Mouse (Mus musculus) T-helper 1 cell (primary cell): ENCODE data around the gene Musk.

ENCODE experiments used
- in situ Hi-C: fragments of 300-600 bp; cut with MboI, MseI; formaldehyde crosslinking; loops from one replicate; pipeline ENCODE4 v1.15.1; 2025; ENCODE audit warnings: high pct_unique_total_duplicates

Gene Musk

GRCm38 (mm10) chr4:58413188-58414185 lies 127.7 kb downstream of the Musk start:
- in situ Hi-C loops, result loop anchor here (10.0 kb wide), 1 partner anchor 331 kb away; no protein-coding TSS in a partner anchor

GRCm38 (mm10) chr4:58415537-58415936 lies 129.8 kb downstream of the Musk start:
- in situ Hi-C loops, result loop anchor here (5.0 to 10.0 kb wide), 2 partner anchors 207 to 329 kb away; no protein-coding TSS in a partner anchor

GRCm38 (mm10) chr4:58417319-58417718 lies 131.6 kb downstream of the Musk start:
- in situ Hi-C loops, result loop anchor here (5.0 to 10.0 kb wide), 2 partner anchors 205 to 327 kb away; no protein-coding TSS in a partner anchor

- in situ Hi-C loops, result loop anchor here (5.0 to 10.0 kb wide), 2 partner anchors 203 to 326 kb away; no protein-coding TSS in a partner anchor
Measured at GRCm38 (mm10) chr4:58419225-58419624, 133.5 kb downstream of the Musk start.

- in situ Hi-C loops, result loop anchor here (10.0 kb wide), 1 partner anchor 121 kb away; no protein-coding TSS in a partner anchor
Measured at GRCm38 (mm10) chr4:58423276-58423930, 137.6 kb downstream of the Musk start.
